Mouse (Mus musculus) G1E (cell line): Measurements from ENCODE around the gene Carhsp1.

ENCODE experiments used
- CTCF ChIP-seq: IDR thresholded peaks from 2 replicates; pipeline ENCODE4 v1.5.1; 2012; ENCODE audit warnings: low read depth, low read length, inconsistent platforms, mixed read lengths
- GATA2 ChIP-seq: IDR thresholded peaks from 2 replicates; pipeline ENCODE4 v1.6.1; 2012; ENCODE audit warnings: low read depth, low read length, inconsistent platforms, borderline replicate concordance

DNA sequence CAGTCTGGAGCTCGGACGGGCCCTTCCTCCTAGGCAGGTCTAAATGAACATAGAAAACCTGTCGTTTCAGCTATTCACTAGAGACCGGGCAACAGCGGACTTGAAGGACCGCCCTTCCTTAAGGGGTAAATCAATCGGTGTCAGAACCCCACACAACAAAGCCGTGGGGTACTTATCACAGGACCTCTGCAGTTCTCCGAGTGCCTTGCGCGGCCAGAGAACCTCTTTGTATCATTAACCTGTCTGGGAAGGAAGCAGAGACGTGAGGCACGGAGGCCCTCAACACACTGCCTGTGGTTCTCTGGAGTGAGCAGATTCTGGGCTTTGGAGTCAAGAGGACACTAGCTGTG, 35.1 kb downstream of the Carhsp1 start:
- no peak for TF ChIP-seq CTCF
- no peak for TF ChIP-seq GATA2
